Mouse (Mus musculus) liver, embryonic 18 days (tissue): ENCODE results near the gene Hsph1. TPM values are rescaled to one million over a fixed set of nuclear protein-coding genes. Genes with fewer than 3 reads are reported as not detected.

Source experiments
- polyA plus RNA-seq: library from polyadenylated mRNA; depleted of rRNA; stranded (reverse); fragments of >200 nt; gene quantifications from 2 replicates; pipeline ENCODE4 v1.2.3, GENCODE M21; 2012; rRNA removed

Hsph1 gene
- 12.5 and 15.3 TPM in 2 replicates for polyA plus RNA-seq

GRCm38 (mm10) chr5:149636075-149636920 lies at the start of gene Hsph1:
Gene Hsph1, minus strand, starts transcription at chr5:149636376.

GRCm38 (mm10) chr5:149678100-149678989 lies 42.2 kb upstream of the Hsph1 start, which contains the start of gene B3glct:
Gene B3glct, plus strand, starts transcription at chr5:149678230.

Other genes with a start within 250 kb of the Hsph1 start
- 0.32 and 0.35 TPM in 2 replicates for gene Medag, start 224.6 kb downstream of the Hsph1 start, polyA plus RNA-seq
- gene Tex26, start 196.7 kb downstream of the Hsph1 start, polyA plus RNA-seq, result 0.03 TPM in 1 of 2 replicates, not detected in the other
- gene Wdr95, start 107.7 kb downstream of the Hsph1 start, polyA plus RNA-seq, result 0.01 TPM in 1 of 2 replicates, not detected in the other
- gene B3glct, start 41.9 kb upstream of the Hsph1 start, polyA plus RNA-seq, result 1.9 and 2.2 TPM in 2 replicates